In the genomic region with DNA sequence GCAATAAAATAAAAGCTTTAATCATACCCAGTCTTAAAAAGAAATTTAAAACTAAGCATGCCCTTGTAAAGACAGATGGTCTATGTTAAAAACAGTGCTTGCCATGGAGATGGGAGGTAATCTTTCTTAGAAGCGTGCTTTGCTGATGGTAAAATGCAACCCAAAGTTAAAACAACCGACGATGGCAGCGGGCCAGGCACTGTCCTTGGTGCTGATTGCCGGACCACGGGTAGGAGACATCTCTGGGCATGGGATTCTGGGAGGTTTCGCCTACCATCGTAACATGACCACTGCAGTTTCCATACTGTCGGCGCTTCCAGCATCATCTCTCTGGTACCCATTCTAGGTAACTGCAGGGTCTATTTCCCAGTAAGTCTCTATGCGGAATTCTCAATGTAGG, we compare ENCODE assay signal across 16 mouse cellular contexts. TPM values are rescaled to one million over a fixed set of nuclear protein-coding genes. Genes with fewer than 3 reads are reported as not detected.
DNase-seq lines count a peak whose midpoint lies in the region; ATAC-seq and TF ChIP-seq lines count a peak whose summit lies in the region.
"Had no signal": no experiment of that assay in that cellular context is flagged by ENCODE, and none has a peak within 500 bp of the region (broad histone marks: within the 10 kb centered on the region; RNA-seq: fewer than 3 reads in every experiment).

No protein-coding gene starts in this region.

- WGBS in liver, postnatal 0 days (ENCODE audit: insufficient replicate concordance) = 37% methylated on average over 11 of the region's 11 CpGs
- 44% methylated on average over 11 of the region's 11 CpGs for WGBS in midbrain, embryonic 15.5 days

- no peaks in the 10 kb centered on the region for H3K36me3 ChIP-seq in liver, postnatal 0 days (replicated peaks; ENCODE audit: insufficient read depth, low read length)
- H3K36me3 ChIP-seq in midbrain, embryonic 15.5 days (replicated peaks) = no peaks in the 10 kb centered on the region
- H3K36me3 ChIP-seq: lung, embryonic 15.5 days had no signal

- peak; percentile 57 for DNase-seq in embryo, embryonic 10 days (ENCODE audit: low spot score)
- no peak for DNase-seq in embryo, embryonic 9.5 days (ENCODE audit: extremely low spot score)
- DNase-seq in liver, postnatal 0 days = peak; percentile 49
- DNase-seq in liver (no peak), NIH3T3 (ENCODE audit: low read depth) (peak; percentile 64)
- peak; percentile 52 for DNase-seq in forelimb bud, embryonic 11.5 days (ENCODE audit: low read depth, low spot score)
- no peak for DNase-seq in left cerebral cortex, postnatal 10 days (ENCODE audit: extremely low spot score in 1 of 2, low spot score in 2 of 2)
- DNase-seq: cerebellum, postnatal 25 days; midbrain, embryonic 14.5 days; thymus, postnatal 14 days had no signal

- no peaks in the 10 kb centered on the region for H3K4me1 ChIP-seq in liver, postnatal 0 days (ENCODE audit: insufficient read depth)
- H3K4me1 ChIP-seq in midbrain, embryonic 15.5 days = no peaks in the 10 kb centered on the region
- H3K4me1 ChIP-seq: lung, embryonic 15.5 days had no signal

- no peak overlapping the region for H3K4me2 ChIP-seq in liver, postnatal 0 days (ENCODE audit: low read depth, low read length)
- H3K4me2 ChIP-seq in midbrain, embryonic 15.5 days = no peak overlapping the region
- H3K4me2 ChIP-seq: lung, embryonic 15.5 days had no signal

- TF ChIP-seq CTCF in liver, postnatal 0 days (IDR thresholded peaks at IDR 0.05; ENCODE audit: low read depth) = no peak

- H3K27me3 ChIP-seq in liver, postnatal 0 days (ENCODE audit: insufficient read depth, low read length) = no peaks in the 10 kb centered on the region
- no peaks in the 10 kb centered on the region for H3K27me3 ChIP-seq in midbrain, embryonic 15.5 days (replicated peaks)
- H3K27me3 ChIP-seq: lung, embryonic 15.5 days had no signal

- no peak for TF ChIP-seq EP300 in liver, postnatal 0 days (IDR thresholded peaks at IDR 0.05; ENCODE audit: low read depth)

- H3K9ac ChIP-seq in liver, postnatal 0 days (replicated peaks) = no peak overlapping the region
- H3K9ac ChIP-seq in midbrain, embryonic 15.5 days = no peak overlapping the region
- H3K9ac ChIP-seq: lung, embryonic 15.5 days had no signal

- ATAC-seq in liver, postnatal 0 days = no peak
- ATAC-seq in midbrain, embryonic 15.5 days (replicated peaks) = no peak

- intact Hi-C loops in left cerebral cortex, postnatal 10 days (cut with DNase I) = no loop called here

- H3K27ac ChIP-seq in liver, postnatal 0 days (ENCODE audit: low read depth) = no peak overlapping the region
- H3K27ac ChIP-seq in midbrain, embryonic 15.5 days = no peak overlapping the region
- H3K27ac ChIP-seq: layer of hippocampus, adult 2 months; lung, embryonic 15.5 days had no signal

- H3K4me3 ChIP-seq in liver, postnatal 0 days (ENCODE audit: low read depth, low read length) = no peak overlapping the region
- H3K4me3 ChIP-seq in midbrain, embryonic 15.5 days = no peak overlapping the region
- H3K4me3 ChIP-seq: layer of hippocampus, adult 2 months; lung, embryonic 15.5 days had no signal

- no peaks in the 10 kb centered on the region for H3K9me3 ChIP-seq in liver, postnatal 0 days (ENCODE audit: low read length)
- H3K9me3 ChIP-seq in midbrain, embryonic 15.5 days = no peaks in the 10 kb centered on the region
- H3K9me3 ChIP-seq: lung, embryonic 15.5 days had no signal

RNA-seq across cellular contexts. Expression of gene Muc3, which starts 14.2 kb away (rescaled TPM):
- polyA plus RNA-seq in liver, postnatal 0 days (2015; fragmentation: Nextera tagmentation; extraction: Ambion mirVana) = not detected in 2 replicates
- not detected for total RNA-seq in left cerebral cortex, postnatal 10 days (2021)
- polyA plus RNA-seq in midbrain, embryonic 15.5 days (2015; fragmentation: Nextera tagmentation; extraction: Ambion mirVana) = not detected in 2 replicates
- total RNA-seq: layer of hippocampus, adult 2 months; left cerebral cortex, postnatal 25 days had no signal
- polyA plus RNA-seq: heart, postnatal 0 days; lung, embryonic 15.5 days; midbrain, embryonic 14.5 days; neural tube, embryonic 14.5 days had no signal

RNA-seq across cellular contexts. Expression of gene Trim56, which starts 18.9 kb away (rescaled TPM):
- polyA plus RNA-seq in liver, postnatal 0 days (2015; fragmentation: Nextera tagmentation; extraction: Ambion mirVana) = 6.4 and 7.4 TPM in 2 replicates
- total RNA-seq in left cerebral cortex, postnatal 10 days (2021) = 1 to 10 TPM; 3.0 to 3.9 TPM
- polyA plus RNA-seq in midbrain, embryonic 15.5 days (2015; fragmentation: Nextera tagmentation; extraction: Ambion mirVana) = 1.9 and 2.5 TPM in 2 replicates

Comparison
In these comparisons a context has a peak if more than half of its experiments do, and no peak if none do; other contexts are left out.
1. DNase-seq: peak in embryo, embryonic 10 days (single experiment), liver, postnatal 0 days (single experiment), NIH3T3 (single experiment) and forelimb bud, embryonic 11.5 days (single experiment); none in embryo, embryonic 9.5 days (single experiment), liver (single experiment) and left cerebral cortex, postnatal 10 days (0 of 2).